In genomic region chr1:57817103-57817502, GRCm38 (mm10) we compare ENCODE assay signal across 26 mouse cellular contexts. TPM values are rescaled to one million over a fixed set of nuclear protein-coding genes. Genes with fewer than 3 reads are reported as not detected.
A peak's percentile ranks its signal among the peaks of the same experiment; 100 is the strongest.
DNase-seq lines count a peak whose midpoint lies in the region; ATAC-seq and TF ChIP-seq lines count a peak whose summit lies in the region.
"Had no signal": no experiment of that assay in that cellular context is flagged by ENCODE, and none has a peak within 500 bp of the region (broad histone marks: within the 10 kb centered on the region; RNA-seq: fewer than 3 reads in every experiment).

No protein-coding gene starts in this region.

- 55% methylated on average over 2 of the region's 2 CpGs for WGBS in embryonic facial prominence, embryonic 13.5 days
- WGBS in embryonic facial prominence, embryonic 10.5 days, result 73% methylated on average over 2 of the region's 2 CpGs
- 45% methylated on average over 2 of the region's 2 CpGs for WGBS in lung, embryonic 14.5 days
- 39% methylated on average over 2 of the region's 2 CpGs for WGBS in limb, embryonic 14.5 days

- no peak overlapping the region for H3K4me2 ChIP-seq in embryonic facial prominence, embryonic 13.5 days
- no peak overlapping the region for H3K4me2 ChIP-seq in lung, embryonic 14.5 days
- no peak overlapping the region for H3K4me2 ChIP-seq in limb, embryonic 14.5 days (replicated peaks; ENCODE audit: low read depth, low read length, severe bottlenecking)
- H3K4me2 ChIP-seq: forebrain, embryonic 12.5 days; forebrain, embryonic 15.5 days; heart, embryonic 12.5 days; heart, embryonic 15.5 days; hindbrain, embryonic 14.5 days had no signal

- H3K27me3 ChIP-seq in embryonic facial prominence, embryonic 13.5 days, result no peaks in the 10 kb centered on the region
- no peaks in the 10 kb centered on the region for H3K27me3 ChIP-seq in embryonic facial prominence, embryonic 10.5 days (replicated peaks; ENCODE audit: low read depth, poor library complexity, severe bottlenecking)
- no peaks in the 10 kb centered on the region for H3K27me3 ChIP-seq in lung, embryonic 14.5 days (ENCODE audit: insufficient read depth, low read length)
- H3K27me3 ChIP-seq in limb, embryonic 14.5 days (ENCODE audit: control insufficient read depth, insufficient read depth, low read length), result no peaks in the 10 kb centered on the region
- H3K27me3 ChIP-seq: CH12.LX; forebrain, embryonic 12.5 days; forebrain, embryonic 15.5 days; heart, embryonic 12.5 days; heart, embryonic 15.5 days had no signal

- no peak overlapping the region for H3K4me3 ChIP-seq in embryonic facial prominence, embryonic 13.5 days
- no peak overlapping the region for H3K4me3 ChIP-seq in embryonic facial prominence, embryonic 10.5 days
- no peak overlapping the region for H3K4me3 ChIP-seq in lung, embryonic 14.5 days (ENCODE audit: low read depth, low read length)
- H3K4me3 ChIP-seq in limb, embryonic 14.5 days (replicated peaks; ENCODE audit: low read length), result no peak overlapping the region
- H3K4me3 ChIP-seq: erythroblast, embryonic 14.5 days; forebrain, embryonic 12.5 days; forebrain, embryonic 15.5 days; heart, embryonic 12.5 days; heart, embryonic 15.5 days had no signal

- ATAC-seq in embryonic facial prominence, embryonic 13.5 days (ENCODE audit: insufficient number of reproducible peaks, insufficient read depth, low FRiP score, low TSS enrichment, low read depth), result peak; percentile 26; the same call in 1 of the 2 replicates
- no peak for ATAC-seq in lung, embryonic 14.5 days (ENCODE audit: insufficient read depth)
- ATAC-seq in limb, embryonic 14.5 days (ENCODE audit: low FRiP score, low read depth), result peak; percentile 27; the same call in 1 of the 2 replicates
- ATAC-seq: forebrain, embryonic 15.5 days had no signal

- peak overlapping the region; percentile 71 for H3K27ac ChIP-seq in embryonic facial prominence, embryonic 13.5 days
- H3K27ac ChIP-seq in embryonic facial prominence, embryonic 10.5 days (replicated peaks), result no peak overlapping the region
- no peak overlapping the region for H3K27ac ChIP-seq in lung, embryonic 14.5 days (ENCODE audit: low read depth)
- peak overlapping the region; percentile 53; the same call in 1 of the 2 replicates for H3K27ac ChIP-seq in limb, embryonic 14.5 days (replicated peaks; ENCODE audit: low read depth, low read length)
- H3K27ac ChIP-seq: forebrain, embryonic 12.5 days; forebrain, embryonic 15.5 days; heart, embryonic 15.5 days; hindbrain, embryonic 14.5 days had no signal

- peaks cover 56% of the 10 kb centered on the region for H3K4me1 ChIP-seq in embryonic facial prominence, embryonic 13.5 days
- H3K4me1 ChIP-seq in embryonic facial prominence, embryonic 10.5 days, result peaks cover 8% of the 10 kb centered on the region
- peaks cover 7% of the 10 kb centered on the region for H3K4me1 ChIP-seq in lung, embryonic 14.5 days (ENCODE audit: insufficient read depth)
- peaks cover 32% of the 10 kb centered on the region for H3K4me1 ChIP-seq in limb, embryonic 14.5 days (ENCODE audit: control insufficient read depth, insufficient read depth, low read length)
- H3K4me1 ChIP-seq: forebrain, embryonic 12.5 days; forebrain, embryonic 15.5 days had no signal

- H3K36me3 ChIP-seq in embryonic facial prominence, embryonic 13.5 days, result no peaks in the 10 kb centered on the region
- no peaks in the 10 kb centered on the region for H3K36me3 ChIP-seq in embryonic facial prominence, embryonic 10.5 days (replicated peaks)
- H3K36me3 ChIP-seq in lung, embryonic 14.5 days (ENCODE audit: insufficient read depth), result no peaks in the 10 kb centered on the region
- H3K36me3 ChIP-seq in limb, embryonic 14.5 days (ENCODE audit: control insufficient read depth, insufficient read depth, low read length), result no peaks in the 10 kb centered on the region
- H3K36me3 ChIP-seq: forebrain, embryonic 12.5 days; forebrain, embryonic 15.5 days; G1E; heart, embryonic 12.5 days; heart, embryonic 15.5 days had no signal

- no peak for DNase-seq in embryonic facial prominence, embryonic 10.5 days (ENCODE audit: low spot score)
- peak; percentile 32 for DNase-seq in lung, embryonic 14.5 days
- no peak for DNase-seq in lung, postnatal 14 days
- peak; percentile 59 for DNase-seq in limb, embryonic 14.5 days (ENCODE audit: low spot score)
- DNase-seq in gastrocnemius, adult 8-10 months (ENCODE audit: low spot score in 2 of 2), result no peak
- DNase-seq in frontal cortex, postnatal 25 days (ENCODE audit: low spot score in 2 of 2), result no peak
- DNase-seq: adrenal gland, adult 2 months; adrenal gland, postnatal 14 days; cerebellum, adult 11 months; cerebellum, adult 2 months; cerebellum, adult 9-11 months; cerebellum, postnatal 25 days; gastrocnemius, postnatal 14 days; heart, adult 18-20 months; heart, postnatal 10 days; heart, postnatal 4 days had no signal

- TF ChIP-seq POLR2A in limb, embryonic 14.5 days (IDR thresholded peaks at IDR 0.05; ENCODE audit: borderline replicate concordance, extremely low read depth, insufficient read depth, insufficient read length), result no peak

- H3K9me3 ChIP-seq in embryonic facial prominence, embryonic 13.5 days, result no peaks in the 10 kb centered on the region
- H3K9me3 ChIP-seq in embryonic facial prominence, embryonic 10.5 days, result no peaks in the 10 kb centered on the region
- no peaks in the 10 kb centered on the region for H3K9me3 ChIP-seq in lung, embryonic 14.5 days (ENCODE audit: low read depth, low read length)
- no peaks in the 10 kb centered on the region for H3K9me3 ChIP-seq in limb, embryonic 14.5 days (ENCODE audit: control insufficient read depth, low read length)
- H3K9me3 ChIP-seq: forebrain, embryonic 12.5 days; forebrain, embryonic 15.5 days; G1E; heart, embryonic 12.5 days; heart, embryonic 15.5 days had no signal

- no peak overlapping the region for H3K9ac ChIP-seq in embryonic facial prominence, embryonic 13.5 days
- no peak overlapping the region for H3K9ac ChIP-seq in lung, embryonic 14.5 days
- H3K9ac ChIP-seq in limb, embryonic 14.5 days (ENCODE audit: low read depth, low read length, severe bottlenecking), result no peak overlapping the region
- H3K9ac ChIP-seq: forebrain, embryonic 12.5 days; forebrain, embryonic 15.5 days; heart, embryonic 12.5 days; heart, embryonic 15.5 days; hindbrain, embryonic 14.5 days had no signal

- TF ChIP-seq CTCF in lung, embryonic 14.5 days (IDR thresholded peaks at IDR 0.05; ENCODE audit: low read depth), result no peak

RNA-seq across cellular contexts. Expression of gene Spats2l, which starts 43.1 kb away (rescaled TPM):
- 143 and 156 TPM in 2 replicates for polyA plus RNA-seq in embryonic facial prominence, embryonic 13.5 days (2015; fragmentation: Nextera tagmentation; extraction: Ambion mirVana)
- 18.7 and 23.5 TPM in 2 replicates for polyA plus RNA-seq in embryonic facial prominence, embryonic 10.5 days (2016; fragmentation: Nextera tagmentation; extraction: Ambion mirVana)
- 81.2 and 81.9 TPM in 2 replicates for polyA plus RNA-seq in lung, embryonic 14.5 days (2014; fragmentation: Nextera tagmentation; extraction: Ambion mirVana)
- 59.4 and 81.4 TPM in 2 replicates for polyA plus RNA-seq in limb, embryonic 14.5 days (2012; rRNA removed)
- polyA plus RNA-seq in limb, embryonic 14.5 days (2014; fragmentation: Nextera tagmentation; extraction: Ambion mirVana), result 202 and 222 TPM in 2 replicates
- total RNA-seq in gastrocnemius, adult 8-10 months (2022), result 1 to 10 TPM; 1.6 to 2.3 (median 2.1) TPM
- total RNA-seq: common myeloid progenitor, adult 5-6 weeks had no signal
- polyA plus RNA-seq: erythroblast, embryonic 14.5 days; G1E had no signal

Comparison
In these comparisons a context has a peak if more than half of its experiments do, and no peak if none do; other contexts are left out.
1. H3K27ac ChIP-seq: peak in embryonic facial prominence, embryonic 13.5 days (single experiment) and limb, embryonic 14.5 days (single experiment); none in embryonic facial prominence, embryonic 10.5 days (single experiment) and lung, embryonic 14.5 days (single experiment).
2. DNase-seq: peak in lung, embryonic 14.5 days (single experiment) and limb, embryonic 14.5 days (single experiment); none in embryonic facial prominence, embryonic 10.5 days (single experiment), lung, postnatal 14 days (single experiment), gastrocnemius, adult 8-10 months (0 of 2) and frontal cortex, postnatal 25 days (0 of 2).